Mouse (Mus musculus): ENCODE measurements around the gene Gm47289.

GRCm38 (mm10) chr9:119149601-119150000, 9.4 kb upstream of the Gm47289 start:
- TF ChIP-seq CTCF (IDR thresholded peaks at IDR 0.05), result no peak
- no peak for TF ChIP-seq POLR2A (IDR thresholded peaks at IDR 0.05; ENCODE audit: insufficient read depth, low read depth, low read length)
